Mouse (Mus musculus) CH12.LX (cell line): ENCODE measurements around the gene Gxylt1.

ENCODE experiments used
- CTCF ChIP-seq, 2 experiments: IDR thresholded peaks in 1 of 2; conservative IDR thresholded peaks in 1 of 2; 2 replicates each; pipeline ENCODE4 v1.5.1; 2011 to 2012; ENCODE audit warnings: low read depth in 2 of 2, low read length in 2 of 2, improper control_type of control experiment in 1 of 2, inconsistent platforms in 1 of 2, mild to moderate bottlenecking in 1 of 2, moderate library complexity in 1 of 2
- EP300 ChIP-seq: IDR thresholded peaks from 2 replicates; pipeline ENCODE4 v1.6.1; 2011; ENCODE audit warnings: low read length, improper control_type of control experiment
- USF1 ChIP-seq: IDR thresholded peaks from 2 replicates; pipeline ENCODE4 v1.6.1; 2014; ENCODE audit warnings: low read depth, mild to moderate bottlenecking, inconsistent platforms, low read length, improper control_type of control experiment
- ZMIZ1 ChIP-seq: IDR thresholded peaks from 2 replicates; pipeline ENCODE4 v1.6.1; 2012; ENCODE audit warnings: low read depth, mild to moderate bottlenecking, inconsistent platforms, low read length, improper control_type of control experiment

GRCm38 (mm10) chr15:93262274-93262673, 12.7 kb downstream of the Gxylt1 start:
- TF ChIP-seq EP300 (no peak), CTCF (conservative IDR thresholded peaks at IDR 0.05 in 1 of 2, IDR thresholded peaks at IDR 0.05 in 1 of 2; ENCODE audit: low read depth in 2 of 2, low read length in 2 of 2) (no peak), ZMIZ1 (no peak), USF1 (no peak)
